Mouse (Mus musculus) heart, embryonic 13.5 days (tissue): ENCODE measurements at regions not wholly inside any gene's neighbourhood (a gene's known extent, or its start where the extent isn't known, plus 50 kb on each side); places are given as distances from the start of the nearest gene placed in this dataset.
"Not testable (repeated sequence)": the region's sequence is repeated elsewhere in the genome, so short reads cannot be mapped to it uniquely, and the experiment has no call there.

Experiments
- ATAC-seq: fragments of 200-750 bp; cut with Nextera tagmentation; 2 replicates; pipeline ENCODE4 v1.8.0; 2017; ENCODE audit warnings: moderate TSS enrichment; ENCODE audit not compliant: insufficient number of reproducible peaks, low FRiP score, low TSS enrichment; ENCODE audit errors: extremely low read depth
- H3K27ac ChIP-seq: fragments of 300-500 bp; sonication (generic); replicated peaks from 2 replicates; pipeline ENCODE4 v1.5.1; 2015; ENCODE audit warnings: moderate library complexity, mild to moderate bottlenecking, inconsistent platforms
- H3K27me3 ChIP-seq: fragments of 300-500 bp; sonication (generic); replicated peaks from 2 replicates; pipeline ENCODE4 v1.6.1; 2015; ENCODE audit warnings: mild to moderate bottlenecking, inconsistent platforms
- H3K36me3 ChIP-seq: fragments of 300-500 bp; sonication (generic); 2 replicates; pipeline ENCODE4 v1.6.1; 2015; ENCODE audit warnings: mild to moderate bottlenecking, inconsistent platforms
- H3K4me1 ChIP-seq: fragments of 300-500 bp; sonication (generic); 2 replicates; pipeline ENCODE4 v1.6.1; 2015; ENCODE audit warnings: inconsistent platforms
- H3K4me2 ChIP-seq: fragments of 300-500 bp; sonication (generic); 2 replicates; pipeline ENCODE4 v1.6.1; 2015; ENCODE audit warnings: inconsistent platforms, mild to moderate bottlenecking, moderate library complexity
- H3K4me3 ChIP-seq: fragments of 300-500 bp; sonication (generic); 2 replicates; pipeline ENCODE4 v1.5.1; 2015; ENCODE audit warnings: moderate library complexity, mild to moderate bottlenecking, inconsistent platforms
- H3K9ac ChIP-seq: fragments of 300-500 bp; sonication (generic); 2 replicates; pipeline ENCODE4 v1.6.1; 2015; ENCODE audit warnings: inconsistent platforms, mild to moderate bottlenecking, moderate library complexity
- H3K9me3 ChIP-seq: fragments of 300-500 bp; sonication (generic); 2 replicates; pipeline ENCODE4 v1.6.1; 2016; ENCODE audit warnings: inconsistent platforms
- WGBS: fragments of 180-500 bp; shearing (Covaris S2); methylation state at CpG from one replicate; pipeline ENCODE4 v1.1.7; 2015; ENCODE audit warnings: mixed read lengths; 5-methylcytosine and 5-hydroxymethylcytosine counted together

DNA sequence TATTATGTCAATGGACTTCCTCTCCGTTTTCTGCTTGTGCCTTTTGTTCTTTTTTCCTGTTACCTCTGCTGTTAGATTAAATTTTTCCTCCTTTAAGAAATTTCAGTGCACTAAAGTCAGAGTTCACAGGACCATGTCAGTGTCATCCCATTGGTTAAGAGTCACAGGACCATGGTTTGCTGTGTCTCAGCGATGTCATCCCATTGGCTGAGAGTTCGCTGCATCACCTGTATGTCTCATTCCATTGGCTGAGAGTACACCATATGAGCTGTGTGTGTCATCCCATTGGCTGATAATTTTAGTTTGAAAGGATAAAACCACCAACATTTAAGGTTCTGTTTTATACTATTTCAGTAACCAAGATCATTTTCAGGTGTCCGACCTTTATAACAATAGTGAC, 50.7 kb upstream of the Jade1 start:
- Histone ChIP-seq H3K9me3 (no peaks in the 10 kb centered on the region), H3K4me2 (no peak overlapping the region), H3K9ac (no peak overlapping the region), H3K4me3 (no peak overlapping the region), H3K27me3 (no peaks in the 10 kb centered on the region), H3K27ac (no peak overlapping the region), H3K36me3 (no peaks in the 10 kb centered on the region), H3K4me1 (no peaks in the 10 kb centered on the region)
- WGBS: 88% methylated on average over 4 of the region's 4 CpGs
- no peak for ATAC-seq

DNA sequence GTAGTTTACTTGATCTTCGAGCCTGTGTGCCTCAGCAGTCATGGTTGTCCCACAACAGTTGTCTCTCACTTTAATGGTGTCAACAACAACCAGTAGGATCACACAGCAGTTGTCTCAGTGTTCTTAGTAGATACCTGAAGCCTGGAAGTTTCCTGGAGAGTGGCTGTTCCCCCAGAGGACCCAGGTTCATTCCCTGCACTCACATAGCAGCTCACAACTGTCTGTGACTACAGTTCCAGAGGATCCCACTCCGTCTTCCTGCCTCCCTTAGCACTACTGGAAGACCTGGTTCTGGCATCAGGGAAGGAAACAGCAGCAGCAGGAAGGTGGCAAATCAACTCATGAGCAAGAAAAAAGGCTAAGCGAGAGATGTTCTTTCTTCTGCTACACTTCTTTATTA, 53.4 kb upstream of the Jade1 start:
- WGBS: 61% methylated on average over 3 of the region's 3 CpGs
- H3K27me3 ChIP-seq: no peaks in the 10 kb centered on the region
- H3K27ac ChIP-seq: no peak overlapping the region
- H3K4me1 ChIP-seq: peaks cover 4% of the 10 kb centered on the region
- no peak overlapping the region for H3K9ac ChIP-seq
- H3K9me3 ChIP-seq: no peaks in the 10 kb centered on the region
- no peak overlapping the region for H3K4me3 ChIP-seq
- no peaks in the 10 kb centered on the region for H3K36me3 ChIP-seq
- no peak for ATAC-seq
- no peak overlapping the region for H3K4me2 ChIP-seq

GRCm38 (mm10) chr3:41501639-41502038, 53.9 kb upstream of the Jade1 start:
- H3K9me3 ChIP-seq: not testable (repeated sequence)
- 59% methylated on average over 6 of the region's 6 CpGs for WGBS

DNA sequence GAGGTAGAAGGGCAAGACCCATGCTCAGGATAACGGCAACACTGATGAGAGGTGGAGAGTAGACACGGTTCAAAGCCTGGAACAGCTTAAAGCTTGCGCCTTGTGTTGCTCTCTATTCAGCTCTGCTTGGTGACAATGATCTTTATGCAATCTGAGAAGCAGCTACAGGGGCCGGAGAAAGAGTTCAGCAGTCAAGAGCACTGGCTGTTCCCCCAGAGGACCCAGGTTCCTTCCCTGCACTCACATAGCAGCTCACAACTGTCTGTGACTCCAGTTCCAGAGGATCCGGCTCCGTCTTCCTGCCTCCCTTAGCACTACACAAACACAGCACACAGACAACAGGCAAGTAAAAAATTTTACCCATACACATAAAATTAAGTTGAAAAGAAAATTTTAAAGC, 54.4 kb upstream of the Jade1 start:
- no peak overlapping the region for H3K4me2 ChIP-seq
- no peak for ATAC-seq
- H3K9ac ChIP-seq: no peak overlapping the region
- H3K36me3 ChIP-seq: no peaks in the 10 kb centered on the region
- H3K27me3 ChIP-seq: no peaks in the 10 kb centered on the region
- no peak overlapping the region for H3K4me3 ChIP-seq
- peaks cover 6% of the 10 kb centered on the region for H3K4me1 ChIP-seq
- no peaks in the 10 kb centered on the region for H3K9me3 ChIP-seq
- no peak overlapping the region for H3K27ac ChIP-seq
- WGBS: 61% methylated on average over 6 of the region's 6 CpGs

More at GRCm38 (mm10) chr3:41501639-41502038, 53.9 kb upstream of the Jade1 start:
- not testable (repeated sequence) for H3K27ac ChIP-seq, H3K4me2 ChIP-seq, H3K4me3 ChIP-seq, H3K36me3 ChIP-seq, H3K27me3 ChIP-seq, H3K4me1 ChIP-seq, ATAC-seq, H3K9ac ChIP-seq

DNA sequence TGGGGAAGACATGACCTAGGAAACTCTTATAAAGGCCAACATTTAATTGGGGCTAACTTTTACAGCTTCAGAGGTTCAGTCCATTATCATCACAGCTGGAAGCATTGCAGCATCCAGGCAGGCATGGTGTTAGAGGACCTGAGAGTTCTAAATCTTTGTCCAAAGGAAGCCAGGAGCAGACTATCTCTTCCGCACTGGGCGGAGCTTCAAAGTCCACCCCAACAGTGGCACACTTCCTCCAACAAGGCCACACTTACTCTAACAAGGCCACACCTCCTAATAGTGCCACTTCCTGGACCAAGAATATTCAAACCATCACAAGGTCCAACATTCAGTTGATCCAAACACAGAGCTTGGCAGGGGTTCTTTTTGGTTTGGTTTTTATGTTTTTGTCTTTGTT, 55.9 kb upstream of the Jade1 start:
- ATAC-seq: no peak
- H3K4me3 ChIP-seq: no peak overlapping the region
- 86% methylated on average over 2 of the region's 2 CpGs for WGBS

DNA sequence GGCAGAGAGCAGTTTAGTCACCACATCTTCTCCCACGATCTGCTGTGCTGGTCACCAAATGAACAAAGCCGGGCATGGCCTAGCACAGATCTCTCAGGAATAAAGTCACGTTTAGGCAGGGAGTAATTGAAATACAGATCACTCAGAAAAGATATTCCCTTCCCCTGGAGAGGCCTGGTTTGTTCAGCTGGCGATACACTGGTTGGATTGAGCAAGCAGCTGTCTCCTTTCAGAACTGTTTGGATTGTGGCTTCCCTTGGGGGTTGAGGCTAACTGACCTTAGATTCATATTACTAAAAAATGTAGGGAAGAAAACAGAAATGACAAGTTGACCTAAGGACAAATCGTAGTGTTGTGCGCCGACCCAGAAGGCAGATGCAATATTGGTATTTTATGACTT, 56.7 kb upstream of the Jade1 start:
- Histone ChIP-seq H3K27me3 (no peaks in the 10 kb centered on the region), H3K36me3 (no peaks in the 10 kb centered on the region)
- ATAC-seq: no peak

More for the DNA sequence above, 55.9 kb upstream of the Jade1 start:
- no peaks in the 10 kb centered on the region for H3K9me3 ChIP-seq
- H3K9ac ChIP-seq: no peak overlapping the region
- H3K27me3 ChIP-seq: no peaks in the 10 kb centered on the region
- no peak overlapping the region for H3K4me2 ChIP-seq
- H3K27ac ChIP-seq: no peak overlapping the region
- no peaks in the 10 kb centered on the region for H3K36me3 ChIP-seq
- peaks cover 6% of the 10 kb centered on the region for H3K4me1 ChIP-seq

GRCm38 (mm10) chr3:41497771-41498170, 57.8 kb upstream of the Jade1 start:
- Histone ChIP-seq H3K27me3 (no peaks in the 10 kb centered on the region), H3K4me1 (peaks cover 6% of the 10 kb centered on the region), H3K9me3 (no peaks in the 10 kb centered on the region), H3K27ac (no peak overlapping the region), H3K4me3 (no peak overlapping the region), H3K36me3 (no peaks in the 10 kb centered on the region), H3K4me2 (peak overlapping the region; percentile 55), H3K9ac (no peak overlapping the region)
- ATAC-seq: no peak
- WGBS: 63% methylated on average over 7 of the region's 8 CpGs

More for the DNA sequence above, 56.7 kb upstream of the Jade1 start:
- Histone ChIP-seq H3K9me3 (no peaks in the 10 kb centered on the region), H3K27ac (no peak overlapping the region), H3K4me2 (no peak overlapping the region), H3K9ac (no peak overlapping the region), H3K4me1 (peaks cover 6% of the 10 kb centered on the region), H3K4me3 (no peak overlapping the region)
- WGBS: 79% methylated on average over 7 of the region's 7 CpGs

DNA sequence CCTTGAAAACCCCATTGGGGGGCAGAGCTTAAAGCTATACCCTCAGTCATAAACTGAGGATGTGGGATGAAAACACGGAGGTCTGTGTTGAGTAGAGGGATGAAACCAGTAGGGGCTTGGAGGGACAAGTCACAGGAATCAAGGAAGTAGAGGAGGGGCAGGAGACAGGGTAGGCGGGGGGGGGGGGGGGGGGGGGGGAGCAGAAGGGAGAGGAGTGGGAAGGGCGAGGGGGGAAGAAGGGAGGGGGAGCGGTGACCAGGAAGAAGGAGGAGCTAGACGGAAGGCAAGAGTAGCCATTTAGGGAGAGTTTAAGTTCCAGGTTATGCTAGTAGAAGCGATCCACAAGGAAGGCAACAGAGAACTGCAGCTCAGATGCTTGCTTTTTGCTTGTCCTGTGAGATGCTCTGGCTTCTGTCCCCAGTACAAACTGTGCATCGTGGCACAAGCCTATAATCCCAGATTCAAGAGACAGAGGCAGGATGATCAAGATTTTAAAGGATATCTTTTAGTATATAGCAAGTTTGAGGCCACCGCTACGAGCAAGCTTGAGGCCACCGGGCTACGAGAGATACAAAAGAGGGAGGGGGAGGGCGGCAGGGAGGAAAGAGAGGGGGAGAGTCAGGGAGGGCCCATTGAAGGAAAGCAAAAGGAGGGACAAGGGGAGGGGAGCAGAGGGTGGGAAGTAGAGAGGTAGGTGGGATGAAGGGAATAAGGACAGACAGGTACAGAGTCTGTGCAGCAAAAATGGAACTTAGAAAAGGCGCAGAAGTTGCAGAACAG, 58.4 kb upstream of the Jade1 start:
- Histone ChIP-seq H3K4me2 (peak overlapping the region; percentile 55), H3K4me3 (no peak overlapping the region; the same call in 1 of the 2 replicates), H3K9ac (no peak overlapping the region), H3K27ac (no peak overlapping the region), H3K4me1 (peaks cover 6% of the 10 kb centered on the region), H3K36me3 (no peaks in the 10 kb centered on the region), H3K27me3 (no peaks in the 10 kb centered on the region), H3K9me3 (no peaks in the 10 kb centered on the region)
- 39% methylated on average over 12 of the region's 13 CpGs for WGBS
- no peak; the same call in 1 of the 2 replicates for ATAC-seq

DNA sequence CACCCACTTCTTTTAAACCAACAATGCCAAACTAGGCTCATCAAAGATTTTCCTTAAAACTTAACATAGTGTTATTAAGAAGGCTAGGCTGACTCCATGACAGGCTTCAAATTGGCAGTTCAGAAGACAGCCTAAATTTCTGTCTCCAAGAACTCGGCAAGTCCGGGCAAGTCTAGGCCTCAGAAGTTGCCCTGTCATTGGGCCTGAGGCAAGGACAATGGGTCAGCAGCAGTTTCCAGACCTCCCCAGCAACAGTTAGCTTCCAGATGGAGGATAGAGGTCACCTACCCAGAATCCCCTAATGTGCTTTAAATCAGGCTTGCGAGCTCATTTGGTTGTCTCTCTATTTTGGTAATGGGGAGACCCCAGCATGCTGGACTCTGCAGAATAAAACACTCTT, 59.6 kb upstream of the Jade1 start:
- no peak overlapping the region for H3K9ac ChIP-seq
- H3K27me3 ChIP-seq: no peaks in the 10 kb centered on the region
- 84% methylated on average over 3 of the region's 3 CpGs for WGBS
- H3K4me1 ChIP-seq: peaks cover 6% of the 10 kb centered on the region
- H3K27ac ChIP-seq: no peak overlapping the region
- H3K36me3 ChIP-seq: no peaks in the 10 kb centered on the region
- H3K9me3 ChIP-seq: no peaks in the 10 kb centered on the region
- no peak for ATAC-seq
- H3K4me3 ChIP-seq: no peak overlapping the region
- H3K4me2 ChIP-seq: no peak overlapping the region

GRCm38 (mm10) chr3:41495097-41495496, 60.4 kb upstream of the Jade1 start:
- 72% methylated on average over 5 of the region's 5 CpGs for WGBS
- no peak for ATAC-seq
- Histone ChIP-seq H3K36me3 (no peaks in the 10 kb centered on the region), H3K27ac (no peak overlapping the region), H3K9ac (no peak overlapping the region), H3K9me3 (no peaks in the 10 kb centered on the region), H3K4me3 (no peak overlapping the region), H3K27me3 (no peaks in the 10 kb centered on the region), H3K4me1 (peaks cover 9% of the 10 kb centered on the region), H3K4me2 (no peak overlapping the region)

GRCm38 (mm10) chr3:41493472-41493871, 62.1 kb upstream of the Jade1 start:
- peaks cover 23% of the 10 kb centered on the region for H3K4me1 ChIP-seq
- H3K9ac ChIP-seq: no peak overlapping the region

DNA sequence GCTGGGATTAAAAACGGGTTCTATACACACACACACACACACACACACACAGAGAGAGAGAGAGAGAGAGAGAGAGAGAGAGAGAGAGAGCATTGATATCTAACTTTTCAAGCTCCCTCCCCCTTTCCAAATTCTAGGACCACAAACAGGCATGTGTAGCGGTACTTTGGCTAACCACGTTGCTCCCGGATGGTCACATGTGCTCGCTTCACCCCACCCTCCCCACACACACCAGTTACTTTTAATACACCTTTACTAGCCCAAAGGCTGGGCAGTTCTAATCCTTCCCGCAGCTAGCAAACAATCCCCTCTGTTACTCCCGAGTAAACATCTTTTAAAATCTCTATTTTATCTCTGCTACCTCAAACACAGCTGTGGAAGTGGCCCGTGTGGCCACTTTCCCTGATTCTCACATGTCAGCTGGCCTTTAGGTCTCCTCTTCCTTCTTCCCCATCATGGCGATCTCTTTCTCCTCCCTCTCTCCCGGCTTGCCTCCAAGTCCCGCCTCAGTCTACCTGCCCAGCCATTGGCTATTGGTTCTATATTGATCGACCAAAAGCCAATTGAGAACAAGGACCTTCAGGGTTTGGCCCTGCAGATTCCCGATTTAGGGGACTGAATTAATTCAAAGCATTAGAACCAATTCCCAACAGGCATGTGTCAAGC, 62.7 kb upstream of the Jade1 start:
- Histone ChIP-seq H3K27me3 (no peaks in the 10 kb centered on the region), H3K27ac (no peak overlapping the region), H3K36me3 (no peaks in the 10 kb centered on the region), H3K4me1 (peaks cover 23% of the 10 kb centered on the region), H3K9ac (no peak overlapping the region), H3K9me3 (no peaks in the 10 kb centered on the region), H3K4me2 (no peak overlapping the region), H3K4me3 (no peak overlapping the region)
- 81% methylated on average over 13 of the region's 13 CpGs for WGBS
- no peak for ATAC-seq

More at GRCm38 (mm10) chr3:41493472-41493871, 62.1 kb upstream of the Jade1 start:
- Histone ChIP-seq H3K27me3 (no peaks in the 10 kb centered on the region), H3K27ac (no peak overlapping the region), H3K4me2 (no peak overlapping the region), H3K9me3 (no peaks in the 10 kb centered on the region), H3K4me3 (no peak overlapping the region), H3K36me3 (no peaks in the 10 kb centered on the region)
- WGBS: 77% methylated on average over 7 of the region's 7 CpGs
- ATAC-seq: no peak
